Mouse (Mus musculus) gonadal fat pad, adult 2 months (tissue): ENCODE measurements around the gene Cd207. TPM values are rescaled to one million over a fixed set of nuclear protein-coding genes. Genes with fewer than 3 reads are reported as not detected.

ENCODE experiments used
- DNase-seq: peaks from one replicate; pipeline ENCODE4 v3.0.0-alpha.2; 2012; ENCODE audit warnings: low read depth
- polyA plus RNA-seq: library from polyadenylated mRNA; depleted of rRNA; stranded (reverse); fragments of >200 nt; gene quantifications from 2 replicates; pipeline ENCODE4 v1.2.3, GENCODE M21; 2012; rRNA removed

Gene Cd207
- 0.28 TPM in 1 of 2 replicates, not detected in the other for polyA plus RNA-seq

DNA sequence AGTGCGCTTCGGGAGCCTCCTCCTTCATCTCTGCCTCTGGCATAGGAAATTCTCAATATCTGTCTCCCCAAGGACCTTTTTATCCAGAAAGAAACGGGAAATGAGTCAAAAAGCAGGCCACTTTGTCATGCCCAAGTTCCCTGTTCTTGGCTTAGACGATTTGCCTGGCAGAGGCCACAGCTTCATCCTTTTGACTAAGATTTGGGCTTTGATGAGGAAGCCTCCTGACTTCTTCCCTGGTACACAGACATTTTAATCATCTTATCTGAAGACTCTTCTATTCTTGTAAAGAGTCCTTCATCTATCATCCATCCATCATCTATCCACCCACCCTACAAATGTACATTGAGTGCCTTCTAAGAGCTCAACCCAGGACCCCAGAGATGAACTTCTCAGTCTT, at the start of gene Cd207:
TSS of gene Cd207 (minus strand) at position 101 of the 400 bp plus-strand sequence.
- no peak for DNase-seq

- no peak for DNase-seq
Measured at GRCm38 (mm10) chr6:83727178-83727577, 49.5 kb upstream of the Cd207 start.

- DNase-seq = no peak
Measured at GRCm38 (mm10) chr6:83722526-83722925, 44.9 kb upstream of the Cd207 start.

- no peak for DNase-seq
Measured at GRCm38 (mm10) chr6:83717026-83717425, 39.4 kb upstream of the Cd207 start.

DNA sequence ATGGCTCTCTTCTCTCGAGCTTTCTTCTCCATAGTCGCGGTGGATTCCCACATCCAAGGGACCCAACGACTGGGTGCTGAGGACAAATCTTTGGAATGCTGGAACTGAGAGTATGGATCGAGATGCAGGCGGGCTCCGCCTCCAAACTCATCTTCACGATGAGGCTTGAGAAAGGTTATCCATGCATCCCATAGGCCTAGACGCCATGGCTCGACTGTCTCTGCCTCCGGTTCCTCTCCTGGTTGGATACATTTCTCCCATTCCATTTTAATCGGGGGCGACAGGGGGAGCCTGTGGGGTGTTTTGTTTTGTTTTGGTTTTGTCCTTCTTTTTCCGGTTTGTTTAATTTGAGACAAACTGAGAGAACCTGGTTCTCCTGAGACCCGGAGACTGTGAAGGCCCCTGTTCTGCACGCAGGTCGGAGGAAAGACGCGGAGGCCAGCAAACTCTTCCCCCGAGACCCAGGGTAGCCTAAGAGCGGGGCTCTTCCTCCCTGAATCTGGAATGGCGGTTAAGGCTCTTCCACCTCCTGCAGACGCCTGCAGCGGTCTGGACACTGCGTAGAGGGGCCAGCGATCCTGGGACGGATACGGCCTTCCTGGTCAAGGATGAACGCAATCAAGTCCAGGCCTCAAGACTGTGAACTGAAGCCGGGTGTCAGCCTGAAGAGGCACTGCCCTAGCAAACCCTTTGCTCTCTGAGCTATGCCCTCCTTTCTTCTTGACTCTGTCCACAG, 38.0 kb upstream of the Cd207 start:
- no peak for DNase-seq

DNA sequence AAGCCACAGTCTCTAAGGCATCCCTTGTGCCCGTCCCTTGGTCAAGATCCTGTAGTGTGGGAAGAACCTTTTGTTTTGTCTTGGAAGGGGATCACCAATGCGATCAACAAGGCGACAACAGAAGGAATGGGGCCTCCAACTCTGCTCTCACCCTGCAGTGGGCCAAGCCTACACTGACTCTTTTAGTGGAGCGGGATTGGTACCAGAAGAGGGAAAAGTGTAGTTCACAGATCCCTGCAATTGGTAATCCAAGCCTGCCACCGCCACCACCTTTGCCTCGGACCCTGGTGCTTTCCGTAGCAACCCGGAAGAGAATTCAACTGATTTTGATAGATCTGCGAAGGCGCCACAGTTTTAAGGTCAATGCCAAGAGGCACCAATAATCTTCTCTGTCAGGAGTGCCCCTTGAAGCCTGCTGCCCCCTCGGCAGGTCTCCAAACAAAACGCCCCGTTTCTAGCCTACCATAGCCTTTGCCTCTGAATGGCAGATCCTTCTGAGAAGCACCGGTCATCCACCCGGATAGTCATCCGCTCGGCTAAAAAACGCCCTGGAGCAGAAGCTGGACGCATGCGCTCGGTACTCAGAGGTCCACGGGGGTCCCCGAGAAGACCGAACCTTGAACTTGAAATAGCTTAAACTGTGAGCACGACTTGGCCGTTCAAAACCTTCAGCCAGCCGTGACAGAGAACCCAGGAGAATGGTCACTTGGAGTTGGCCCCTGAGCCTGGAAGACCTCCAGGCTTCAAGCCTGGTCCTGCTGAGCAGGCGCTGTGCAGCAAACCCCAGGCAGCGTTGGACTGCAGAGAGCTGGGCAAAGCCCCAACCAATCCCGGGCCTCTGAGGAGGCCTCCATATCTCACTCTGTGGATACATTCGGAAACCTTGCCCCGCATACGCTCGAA, 36.8 kb upstream of the Cd207 start:
- no peak for DNase-seq

DNA sequence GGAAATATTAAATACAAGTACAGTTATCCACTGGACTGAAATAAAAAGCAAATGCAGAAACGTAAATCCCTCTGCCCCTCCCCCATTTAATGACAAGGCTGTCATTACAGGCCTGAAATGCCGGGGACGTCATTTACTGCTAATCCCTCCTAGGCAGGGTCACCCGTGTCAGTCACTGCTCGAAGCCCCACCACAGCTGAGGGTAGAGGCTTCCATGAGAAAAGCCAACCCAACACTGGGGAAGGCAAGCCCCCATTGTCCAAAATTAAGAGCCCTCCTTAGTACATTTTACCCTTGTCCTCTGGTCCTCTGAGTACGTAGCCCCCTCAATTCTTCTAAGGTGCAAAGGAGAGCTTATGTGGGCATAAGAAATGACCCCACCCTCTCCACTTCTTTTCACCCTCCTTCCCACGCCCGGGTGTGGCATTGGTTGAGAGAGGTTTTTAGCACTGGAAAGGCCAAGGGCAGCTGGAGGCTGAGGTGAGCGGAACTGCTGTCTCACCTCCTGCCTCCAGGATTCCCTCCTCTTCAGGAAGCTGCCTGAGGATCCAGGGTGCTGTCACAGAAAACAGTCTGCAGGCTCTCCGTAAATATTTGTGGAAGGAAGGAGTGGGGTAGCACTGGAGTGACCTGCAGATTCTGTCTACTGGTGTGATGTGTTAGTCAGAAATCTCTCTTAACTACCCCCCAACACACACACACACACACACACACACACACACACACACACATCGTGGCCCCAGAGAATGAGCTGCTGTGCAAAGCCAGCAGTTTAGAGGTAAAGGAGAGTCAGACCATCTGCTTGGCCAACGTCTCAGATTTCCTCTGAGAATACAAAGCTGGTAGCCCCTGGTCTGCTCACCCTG, 35.8 kb upstream of the Cd207 start:
- DNase-seq = no peak

DNA sequence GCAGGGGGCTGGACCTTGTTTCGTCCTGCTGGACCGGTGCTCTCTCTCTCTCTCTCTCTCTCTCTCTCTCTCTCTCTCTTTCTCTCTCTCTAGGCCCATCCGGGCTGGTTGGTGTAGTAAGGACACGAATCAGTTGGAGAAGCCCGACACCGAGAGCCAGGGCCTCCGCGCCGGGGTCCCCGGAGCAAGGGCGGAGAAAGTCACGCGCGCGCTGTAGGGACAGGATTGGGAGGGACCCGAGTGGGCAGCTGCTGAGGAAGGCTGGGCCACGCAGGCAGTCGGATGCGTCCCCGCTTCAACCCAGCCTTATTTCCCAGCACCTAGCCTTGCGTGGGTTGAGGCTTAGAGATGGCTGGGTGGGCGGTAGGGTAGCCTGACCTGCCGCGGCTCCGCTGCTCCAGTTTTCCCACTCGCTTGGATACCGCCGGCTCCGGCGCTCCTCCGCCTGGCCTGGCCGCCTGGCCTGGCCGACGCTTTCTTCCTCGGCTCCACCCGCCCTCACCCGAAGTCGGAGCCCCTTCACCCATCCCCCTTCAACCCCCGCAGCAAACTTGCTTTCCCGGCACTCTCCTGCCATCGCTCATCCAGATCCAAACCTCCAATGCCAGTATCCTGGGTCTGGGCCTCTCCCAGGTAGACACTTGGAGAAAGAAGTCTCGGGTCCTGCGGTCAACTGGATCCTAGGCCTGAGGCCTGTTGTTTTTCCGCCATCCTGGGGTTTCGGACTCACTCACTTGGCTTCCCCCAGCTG, 34.2 kb upstream of the Cd207 start:
- no peak for DNase-seq

GRCm38 (mm10) chr6:83711067-83711675, 33.5 kb upstream of the Cd207 start, which contains the start of gene Vax2:
Vax2 (plus strand) TSS chr6:83711264.
- DNase-seq = no peak

DNA sequence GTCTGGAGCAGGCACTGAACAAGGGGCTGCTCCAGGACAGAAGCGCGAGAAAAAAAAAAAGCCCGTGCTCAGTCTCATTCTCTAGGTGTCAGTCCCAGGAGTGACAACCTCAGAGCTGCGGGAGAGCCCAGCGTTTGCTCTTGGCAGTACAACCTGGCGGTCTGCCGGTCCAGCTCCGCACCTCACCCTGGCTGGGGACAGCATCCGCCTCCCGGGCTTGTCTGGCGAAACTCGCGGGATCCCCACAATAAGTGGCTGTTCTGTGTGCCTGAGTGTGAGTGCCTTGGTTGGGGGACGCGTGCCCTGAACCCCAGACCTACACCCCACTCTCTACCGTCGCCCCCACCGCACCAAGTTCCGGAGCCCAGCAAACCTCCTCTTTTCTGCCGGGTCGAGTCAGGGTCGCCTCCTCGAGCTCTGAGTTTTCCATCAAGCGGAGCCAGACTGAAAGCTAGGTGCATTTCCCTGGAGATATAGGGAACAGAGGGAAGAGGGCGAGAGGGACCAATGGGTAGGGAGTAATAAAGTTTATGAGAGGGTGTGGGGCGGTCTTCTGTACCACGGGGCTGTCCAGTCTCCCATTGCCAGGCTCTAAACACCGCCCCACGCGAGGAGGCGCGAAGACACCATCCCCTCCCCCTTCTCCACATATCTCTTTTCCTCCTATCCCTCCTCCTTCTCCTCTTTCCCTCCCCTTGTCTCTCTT, 32.9 kb upstream of the Cd207 start:
- no peak for DNase-seq

DNA sequence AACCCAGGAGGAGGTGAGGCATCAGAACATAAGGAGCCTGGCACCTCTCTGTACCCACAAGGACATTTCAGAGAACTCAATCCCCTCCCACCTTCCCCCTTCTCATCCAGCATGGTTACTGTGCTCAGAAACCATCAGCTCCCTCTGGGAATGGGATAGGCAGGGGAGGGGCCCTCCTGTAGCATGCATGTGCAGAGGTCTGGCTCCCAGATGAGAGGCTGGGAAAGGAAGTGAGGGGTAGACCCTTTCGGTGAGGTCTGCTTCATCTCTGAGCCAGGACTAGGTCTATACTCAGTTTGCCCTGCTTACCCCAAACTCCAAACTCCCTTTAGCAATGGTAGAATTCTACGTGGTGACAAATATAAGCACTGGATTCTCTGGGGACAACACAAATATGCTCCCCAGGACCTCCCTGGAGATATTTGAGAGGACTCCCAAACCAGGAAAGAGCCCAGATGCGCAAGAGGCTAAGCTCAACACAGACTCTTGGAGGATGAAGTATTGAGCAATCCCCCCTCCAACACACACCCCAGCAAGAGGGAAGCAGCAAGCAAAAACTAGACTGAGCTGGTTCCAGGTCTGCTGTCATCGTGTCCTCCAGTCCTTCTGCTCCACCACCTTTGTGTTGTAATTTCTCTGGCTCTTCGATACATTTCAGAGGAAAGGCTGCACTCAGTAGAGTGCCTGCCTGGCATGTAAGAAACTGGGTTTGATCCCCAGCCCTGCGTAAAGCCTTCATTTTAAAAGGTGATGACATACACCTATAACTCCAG, 30.3 kb upstream of the Cd207 start:
- no peak for DNase-seq

- no peak for DNase-seq
Measured at GRCm38 (mm10) chr6:83704701-83705100, 27.0 kb upstream of the Cd207 start.

DNA sequence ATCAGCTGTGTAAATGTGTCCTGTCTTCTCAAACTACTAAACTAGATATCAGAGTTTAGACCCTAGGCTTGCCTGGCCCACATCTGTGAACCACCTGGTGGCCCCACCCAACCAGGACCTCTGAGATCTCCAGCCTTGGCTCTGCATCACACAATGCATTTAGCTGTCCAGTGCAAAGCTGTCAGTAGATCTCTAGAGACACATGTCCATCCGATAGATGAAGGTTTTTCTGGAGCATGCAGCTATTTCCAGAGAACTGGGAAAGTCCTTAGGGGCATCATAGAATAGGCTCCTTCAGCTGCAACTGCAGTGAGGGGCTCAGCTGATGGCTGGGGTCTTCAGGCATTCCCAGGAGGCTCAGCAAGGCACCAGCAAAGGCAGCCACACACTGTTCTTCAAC, 26.6 kb upstream of the Cd207 start:
- DNase-seq = no peak

DNA sequence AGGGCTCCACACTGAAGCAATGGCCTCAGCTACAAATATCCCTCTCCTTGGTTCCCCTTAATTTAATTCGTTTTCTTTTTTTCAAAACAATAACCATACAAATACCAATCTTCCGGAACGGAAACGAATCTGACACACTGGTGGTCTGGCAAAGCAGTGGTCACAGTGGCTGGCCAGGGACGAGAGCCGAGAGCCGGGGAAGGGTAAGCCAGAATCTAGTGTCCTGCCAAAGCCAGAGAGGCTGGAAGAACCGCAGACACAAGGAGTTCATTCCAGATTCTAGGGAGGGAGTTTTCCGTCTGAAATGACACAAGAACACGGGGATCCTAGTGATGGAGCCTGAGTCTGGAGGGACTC, 26.0 kb upstream of the Cd207 start:
- DNase-seq = no peak

DNA sequence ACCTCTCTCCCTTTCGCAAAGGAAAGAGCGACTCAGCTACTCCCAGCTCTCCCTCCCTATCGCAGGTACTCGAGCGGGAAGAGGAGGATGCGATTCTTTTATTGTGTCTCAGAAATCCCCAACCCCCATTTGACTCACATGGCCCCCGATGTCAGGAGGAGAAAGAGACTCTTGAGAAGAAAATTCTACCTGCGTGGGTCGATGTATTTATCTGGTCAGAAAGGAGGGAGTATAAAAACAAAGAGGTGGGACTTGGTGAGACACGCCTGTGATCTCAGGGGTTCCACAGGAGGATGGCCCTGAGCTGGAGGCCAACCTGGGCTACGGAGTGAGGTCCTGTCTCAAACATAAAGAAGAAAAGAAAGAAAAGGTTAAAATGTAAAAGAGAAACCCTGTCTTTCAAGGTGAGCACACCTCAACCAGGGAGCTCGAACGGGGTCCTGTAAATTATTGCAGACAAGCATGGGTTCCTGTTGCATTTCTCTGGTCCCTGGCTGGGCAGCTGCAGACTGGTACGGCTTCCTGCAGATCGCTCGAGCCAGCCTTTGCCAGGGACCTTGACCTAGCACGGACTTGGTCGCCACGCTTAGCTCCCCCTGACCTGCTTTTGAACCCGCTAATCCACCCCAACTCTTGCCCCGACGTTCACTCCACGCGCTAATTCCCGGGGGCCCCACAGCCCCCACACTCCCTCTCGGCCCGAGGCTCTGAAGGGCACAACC, 25.5 kb upstream of the Cd207 start:
- DNase-seq = no peak

- DNase-seq = no peak
Measured at GRCm38 (mm10) chr6:83702146-83702999, 24.7 kb upstream of the Cd207 start.

- DNase-seq = no peak
Measured at GRCm38 (mm10) chr6:83701001-83701400, 23.3 kb upstream of the Cd207 start.

- DNase-seq = no peak
Measured at GRCm38 (mm10) chr6:83699971-83700370, 22.3 kb upstream of the Cd207 start.
